Mouse (Mus musculus): Measurements from ENCODE around the gene 4930579F01Rik. TPM values are rescaled to one million over a fixed set of nuclear protein-coding genes. Genes with fewer than 3 reads are reported as not detected.

4930579F01Rik gene
- polyA plus RNA-seq, 1 experiment from 2014 or later: not detected

DNA sequence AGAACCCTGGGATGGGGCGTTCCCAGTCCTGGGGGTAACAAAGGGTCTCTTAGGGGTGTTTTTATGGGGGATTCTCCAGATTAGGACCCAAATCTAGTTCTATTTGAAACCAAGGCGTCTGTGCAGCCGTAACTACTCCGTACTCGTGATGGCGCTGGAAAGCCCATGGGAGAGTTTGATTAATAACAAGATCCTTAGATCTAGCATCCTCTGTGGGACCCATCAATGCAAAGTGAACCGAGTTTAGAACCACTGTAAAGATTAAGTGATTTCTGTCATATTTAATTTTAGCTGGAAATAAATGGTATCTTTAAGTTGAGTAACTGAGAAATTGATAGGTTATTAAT lies 5.1 kb upstream of the 4930579F01Rik start:
- Histone ChIP-seq H3K9me3 (ENCODE audit: control insufficient read depth, low read length) (no peaks in the 10 kb centered on the region), H3K4me2 (no peak overlapping the region), H3K27me3 (ENCODE audit: control insufficient read depth, insufficient read depth, low read length) (no peaks in the 10 kb centered on the region), H3K4me3 (ENCODE audit: low read depth, low read length) (no peak overlapping the region), H3K4me1 (ENCODE audit: control insufficient read depth, insufficient read depth, low read length) (no peaks in the 10 kb centered on the region; the same call in 1 of the 2 replicates), H3K9ac (ENCODE audit: low read length) (peak overlapping the region; percentile 60), H3K27ac (ENCODE audit: low read depth, low read length) (no peak overlapping the region), H3K36me3 (ENCODE audit: control insufficient read depth, insufficient read depth, low read length) (no peaks in the 10 kb centered on the region)
- WGBS: 77% methylated on average over 7 of the region's 7 CpGs
- ATAC-seq (ENCODE audit: low FRiP score) (peak; percentile 31; the same call in 1 of the 2 replicates), DNase-seq (ENCODE audit: low spot score, missing footprints) (no peak)

DNA sequence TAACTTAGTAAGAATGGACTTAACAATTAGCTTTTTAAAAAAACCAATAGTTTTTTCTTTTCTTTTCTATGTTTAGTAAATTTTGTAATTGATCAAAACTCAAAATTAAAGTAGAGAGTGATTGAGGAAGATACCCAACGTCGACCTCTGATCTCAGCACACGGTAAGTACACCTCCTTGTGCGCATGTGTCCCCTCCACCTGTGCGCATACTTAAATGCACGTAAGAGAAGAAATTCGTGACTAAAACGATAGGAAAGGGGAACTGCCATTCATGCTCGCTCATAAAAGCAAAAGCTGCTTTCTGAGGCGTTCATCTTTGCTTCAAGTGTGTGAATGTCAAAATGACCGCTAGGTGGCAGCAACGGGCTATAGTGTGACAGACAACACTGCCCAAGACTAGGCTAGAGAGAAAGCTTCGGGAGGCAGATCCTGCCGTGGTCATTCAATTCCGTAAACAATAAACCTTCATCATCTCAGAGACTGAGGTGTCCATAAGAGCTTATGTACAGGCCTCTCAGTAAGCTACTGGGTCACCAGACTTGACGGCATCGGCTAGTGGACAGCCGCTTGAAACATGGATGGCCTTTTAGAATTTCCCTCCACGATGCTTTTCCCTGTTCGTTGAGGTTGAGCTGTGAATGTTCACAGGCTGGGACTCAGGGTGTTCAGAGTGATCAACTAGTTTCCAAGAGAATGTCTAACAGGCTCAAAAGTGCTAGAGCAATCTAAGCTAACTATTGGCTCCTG lies 4.5 kb upstream of the 4930579F01Rik start:
- Histone ChIP-seq H3K9me3 (ENCODE audit: control insufficient read depth, low read length) (no peaks in the 10 kb centered on the region), H3K27me3 (ENCODE audit: control insufficient read depth, insufficient read depth, low read length) (no peaks in the 10 kb centered on the region), H3K4me1 (ENCODE audit: control insufficient read depth, insufficient read depth, low read length) (no peaks in the 10 kb centered on the region; the same call in 1 of the 2 replicates), H3K4me2 (peak overlapping the region; percentile 41), H3K9ac (ENCODE audit: low read length) (peak overlapping the region; percentile 60), H3K27ac (ENCODE audit: low read depth, low read length) (no peak overlapping the region), H3K4me3 (ENCODE audit: low read depth, low read length) (peak overlapping the region; percentile 5; the same call in 1 of the 2 replicates), H3K36me3 (ENCODE audit: control insufficient read depth, insufficient read depth, low read length) (no peaks in the 10 kb centered on the region)
- WGBS: 26% methylated on average over 20 of the region's 20 CpGs
- peak; percentile 94 for ATAC-seq (ENCODE audit: low FRiP score)
- DNase-seq (ENCODE audit: low spot score, missing footprints): peak; percentile 100

DNA sequence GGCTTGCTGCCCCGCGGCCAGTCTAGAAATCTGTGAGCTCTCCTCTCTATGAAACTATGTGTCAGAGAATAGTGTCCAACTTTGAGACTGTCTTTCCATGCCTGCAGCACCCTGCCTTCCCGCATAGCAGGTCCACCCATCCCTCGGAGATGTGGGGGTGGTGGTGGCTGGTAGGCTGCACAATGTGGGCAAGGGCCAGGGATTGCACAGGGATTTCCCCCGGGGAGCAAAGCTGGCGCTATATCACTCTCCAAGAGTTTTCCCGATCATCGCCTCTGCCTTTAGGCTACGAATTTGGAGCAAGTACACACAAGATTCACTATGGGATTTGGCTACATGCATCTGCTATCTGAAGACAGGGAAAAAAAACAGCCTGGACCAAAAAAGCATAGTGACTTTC lies 3.9 kb upstream of the 4930579F01Rik start:
- Histone ChIP-seq H3K27ac (ENCODE audit: low read depth, low read length) (no peak overlapping the region), H3K27me3 (ENCODE audit: control insufficient read depth, insufficient read depth, low read length) (no peaks in the 10 kb centered on the region), H3K9me3 (ENCODE audit: control insufficient read depth, low read length) (no peaks in the 10 kb centered on the region), H3K4me3 (ENCODE audit: low read depth, low read length) (no peak overlapping the region), H3K36me3 (ENCODE audit: control insufficient read depth, insufficient read depth, low read length) (no peaks in the 10 kb centered on the region), H3K4me2 (no peak overlapping the region), H3K4me1 (ENCODE audit: control insufficient read depth, insufficient read depth, low read length) (no peaks in the 10 kb centered on the region; the same call in 1 of the 2 replicates), H3K9ac (ENCODE audit: low read length) (no peak overlapping the region)
- WGBS: 67% methylated on average over 9 of the region's 9 CpGs
- ATAC-seq (ENCODE audit: low FRiP score): no peak
- peak; percentile 83 for DNase-seq (ENCODE audit: low spot score, missing footprints)

DNA sequence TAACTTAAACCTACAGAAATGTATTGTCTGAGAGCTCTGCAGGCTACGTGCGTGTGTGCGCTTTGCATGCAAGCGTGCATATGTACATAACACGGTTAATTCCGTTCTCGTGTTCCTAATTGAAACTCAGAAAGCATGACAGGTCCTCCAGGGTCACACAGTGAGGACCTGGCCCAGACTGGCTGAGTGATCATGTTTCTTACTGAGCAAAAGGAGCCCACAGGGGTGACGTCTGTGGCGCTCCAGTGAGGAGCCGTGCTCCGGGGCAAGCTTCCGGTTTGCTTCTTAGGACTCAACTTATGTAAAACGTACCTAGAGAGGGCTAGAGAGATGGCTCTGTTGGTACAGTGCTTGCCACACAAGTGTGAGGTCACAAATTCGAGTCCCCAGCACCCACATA lies 3.5 kb upstream of the 4930579F01Rik start:
- no peaks in the 10 kb centered on the region for H3K9me3 ChIP-seq (ENCODE audit: control insufficient read depth, low read length)
- no peaks in the 10 kb centered on the region for H3K27me3 ChIP-seq (ENCODE audit: control insufficient read depth, insufficient read depth, low read length)
- no peak overlapping the region for H3K9ac ChIP-seq (ENCODE audit: low read length)
- ATAC-seq (ENCODE audit: low FRiP score): peak; percentile 12; the same call in 1 of the 2 replicates
- no peak overlapping the region for H3K27ac ChIP-seq (ENCODE audit: low read depth, low read length)
- no peak overlapping the region for H3K4me3 ChIP-seq (ENCODE audit: low read depth, low read length)
- WGBS: 82% methylated on average over 14 of the region's 14 CpGs
- H3K4me1 ChIP-seq (ENCODE audit: control insufficient read depth, insufficient read depth, low read length): no peaks in the 10 kb centered on the region; the same call in 1 of the 2 replicates
- H3K4me2 ChIP-seq: no peak overlapping the region
- DNase-seq (ENCODE audit: low spot score, missing footprints): peak; percentile 72
- H3K36me3 ChIP-seq (ENCODE audit: control insufficient read depth, insufficient read depth, low read length): no peaks in the 10 kb centered on the region

DNA sequence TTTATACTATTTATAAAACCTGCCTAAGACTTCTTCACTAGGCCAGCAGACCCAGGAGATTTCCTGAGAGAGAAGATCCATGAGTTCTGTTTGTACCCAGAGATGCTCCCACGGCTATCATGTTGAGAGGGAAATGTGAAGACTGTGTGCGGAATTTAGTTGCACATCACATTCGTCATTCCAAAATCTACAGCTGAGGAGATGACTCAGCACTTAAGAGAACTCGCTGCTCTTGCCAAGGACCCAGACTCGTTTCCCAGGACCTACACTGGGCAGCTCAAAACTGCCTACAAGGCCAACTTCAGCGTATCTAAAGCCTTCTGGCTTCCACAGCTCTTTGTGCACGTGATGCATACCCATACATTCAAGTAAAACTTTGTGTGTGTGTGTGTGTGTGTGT lies 1.4 kb downstream of the 4930579F01Rik start:
- Histone ChIP-seq H3K27me3 (ENCODE audit: control insufficient read depth, insufficient read depth, low read length) (no peaks in the 10 kb centered on the region), H3K4me3 (ENCODE audit: low read depth, low read length) (no peak overlapping the region), H3K4me1 (ENCODE audit: control insufficient read depth, insufficient read depth, low read length) (no peaks in the 10 kb centered on the region), H3K9me3 (ENCODE audit: control insufficient read depth, low read length) (no peaks in the 10 kb centered on the region), H3K36me3 (ENCODE audit: control insufficient read depth, insufficient read depth, low read length) (no peaks in the 10 kb centered on the region), H3K4me2 (no peak overlapping the region), H3K27ac (ENCODE audit: low read depth, low read length) (no peak overlapping the region), H3K9ac (ENCODE audit: low read length) (no peak overlapping the region)
- 88% methylated on average over 7 of the region's 7 CpGs for WGBS
- no peak for DNase-seq (ENCODE audit: low spot score, missing footprints)
- ATAC-seq (ENCODE audit: low FRiP score): no peak

DNA sequence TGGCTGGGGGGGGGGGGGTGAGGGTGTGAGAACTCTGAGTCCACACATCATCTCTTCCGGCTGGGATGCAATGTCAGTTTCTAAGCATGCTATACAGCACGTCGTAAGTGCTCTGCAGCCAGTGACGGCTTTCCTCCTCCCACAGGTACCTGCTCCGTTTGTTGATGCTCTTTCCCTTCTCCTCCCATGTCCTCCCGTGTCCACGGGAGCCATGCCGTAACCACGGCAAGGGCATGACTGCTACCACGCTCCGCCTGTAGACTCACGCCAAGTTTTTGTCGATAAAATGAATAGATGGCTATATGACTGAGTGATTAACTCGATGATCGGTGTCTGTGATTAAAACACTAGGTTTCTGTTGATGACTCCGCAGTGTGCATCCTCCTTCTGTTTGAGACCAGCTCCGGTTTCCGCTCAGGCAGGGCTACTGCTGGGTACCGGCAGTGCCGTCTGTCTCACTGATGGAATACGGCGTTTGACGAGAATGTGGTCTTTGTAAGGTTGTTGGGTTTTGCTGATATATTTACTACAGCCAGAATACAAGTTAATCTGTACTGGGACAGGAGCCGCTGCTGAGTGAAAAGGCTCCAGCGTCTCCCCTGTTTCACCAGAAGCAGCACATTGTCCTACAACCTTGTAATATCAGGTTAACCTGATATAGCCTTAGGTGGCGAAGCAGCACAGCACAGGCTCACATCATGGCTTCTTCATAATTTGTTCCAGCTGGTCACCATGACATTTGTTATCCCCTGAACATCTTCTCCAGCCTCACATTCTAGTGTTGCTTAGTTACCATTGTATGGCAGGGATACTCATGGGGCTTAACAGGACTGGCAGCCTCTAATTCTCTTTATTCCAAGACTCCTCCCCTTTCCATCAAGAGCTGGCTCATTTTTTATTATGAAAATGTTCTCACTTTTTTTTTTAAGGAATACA lies 7.4 kb downstream of the 4930579F01Rik start:
- Histone ChIP-seq H3K4me3 (ENCODE audit: low read depth, low read length) (no peak overlapping the region), H3K27ac (ENCODE audit: low read depth, low read length) (no peak overlapping the region), H3K4me1 (ENCODE audit: control insufficient read depth, insufficient read depth, low read length) (peaks cover 3% of the 10 kb centered on the region; the same call in 1 of the 2 replicates), H3K36me3 (ENCODE audit: control insufficient read depth, insufficient read depth, low read length) (no peaks in the 10 kb centered on the region), H3K9me3 (ENCODE audit: control insufficient read depth, low read length) (no peaks in the 10 kb centered on the region), H3K9ac (ENCODE audit: low read length) (no peak overlapping the region), H3K4me2 (no peak overlapping the region), H3K27me3 (ENCODE audit: control insufficient read depth, insufficient read depth, low read length) (no peaks in the 10 kb centered on the region)
- 88% methylated on average over 26 of the region's 26 CpGs for WGBS
- no peak for DNase-seq (ENCODE audit: low spot score, missing footprints)
- ATAC-seq (ENCODE audit: low FRiP score): peak; percentile 76

DNA sequence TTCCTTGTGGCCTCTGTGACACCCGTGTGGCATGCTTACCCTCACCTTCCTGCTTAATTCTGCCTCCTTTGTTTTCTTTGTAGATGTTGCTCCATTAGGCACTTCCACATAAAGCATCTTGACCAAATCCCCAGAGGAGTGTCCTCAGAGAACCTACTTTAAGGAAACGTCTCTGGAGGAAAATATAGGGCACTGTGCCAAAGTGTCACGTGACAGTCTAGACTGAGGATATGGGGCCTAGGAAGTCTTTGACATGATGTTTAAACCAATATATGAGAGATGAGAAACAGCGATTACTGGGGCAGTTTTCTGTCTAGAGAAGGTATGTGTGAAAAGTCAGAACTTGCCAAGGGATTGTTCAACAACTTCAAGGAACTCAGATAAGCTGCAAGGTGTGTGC lies 8.3 kb downstream of the 4930579F01Rik start:
- no peaks in the 10 kb centered on the region for H3K9me3 ChIP-seq (ENCODE audit: control insufficient read depth, low read length)
- no peak for ATAC-seq (ENCODE audit: low FRiP score)
- WGBS: 87% methylated on average over 4 of the region's 4 CpGs

DNA sequence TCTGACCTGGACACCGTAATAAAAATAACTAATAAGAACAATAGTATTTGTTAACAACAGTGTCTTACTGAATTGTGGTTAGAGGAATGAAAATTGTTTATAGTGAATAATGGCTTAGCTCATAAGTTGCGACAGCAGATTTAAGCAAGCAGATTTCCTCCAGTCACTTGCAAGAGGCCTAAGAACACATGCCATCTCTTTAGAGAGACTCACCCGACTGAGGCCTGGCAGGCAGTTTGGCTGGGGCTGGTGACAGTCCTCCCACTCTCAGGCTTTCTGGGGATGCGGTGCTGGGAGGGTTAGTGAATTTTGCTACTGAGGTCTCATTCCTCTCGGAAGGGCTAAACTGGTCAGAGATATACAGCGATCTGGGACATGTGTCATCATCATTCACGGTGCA lies 10.3 kb downstream of the 4930579F01Rik start:
- no peaks in the 10 kb centered on the region for H3K9me3 ChIP-seq (ENCODE audit: control insufficient read depth, low read length)
- H3K4me2 ChIP-seq: no peak overlapping the region
- no peak overlapping the region for H3K27ac ChIP-seq (ENCODE audit: low read depth, low read length)
- H3K36me3 ChIP-seq (ENCODE audit: control insufficient read depth, insufficient read depth, low read length): no peaks in the 10 kb centered on the region
- H3K4me1 ChIP-seq (ENCODE audit: control insufficient read depth, insufficient read depth, low read length): peaks cover 3% of the 10 kb centered on the region; the same call in 1 of the 2 replicates
- 90% methylated on average over 7 of the region's 7 CpGs for WGBS
- H3K27me3 ChIP-seq (ENCODE audit: control insufficient read depth, insufficient read depth, low read length): no peaks in the 10 kb centered on the region
- H3K4me3 ChIP-seq (ENCODE audit: low read depth, low read length): no peak overlapping the region
- no peak for DNase-seq (ENCODE audit: low spot score, missing footprints)
- ATAC-seq (ENCODE audit: low FRiP score): no peak
- no peak overlapping the region for H3K9ac ChIP-seq (ENCODE audit: low read length)

More for the DNA sequence above, 8.3 kb downstream of the 4930579F01Rik start:
- Histone ChIP-seq H3K4me3 (ENCODE audit: low read depth, low read length) (no peak overlapping the region), H3K36me3 (ENCODE audit: control insufficient read depth, insufficient read depth, low read length) (no peaks in the 10 kb centered on the region), H3K4me2 (no peak overlapping the region), H3K9ac (ENCODE audit: low read length) (no peak overlapping the region), H3K27me3 (ENCODE audit: control insufficient read depth, insufficient read depth, low read length) (no peaks in the 10 kb centered on the region), H3K4me1 (ENCODE audit: control insufficient read depth, insufficient read depth, low read length) (peaks cover 3% of the 10 kb centered on the region; the same call in 1 of the 2 replicates), H3K27ac (ENCODE audit: low read depth, low read length) (no peak overlapping the region)
- no peak for DNase-seq (ENCODE audit: low spot score, missing footprints)

DNA sequence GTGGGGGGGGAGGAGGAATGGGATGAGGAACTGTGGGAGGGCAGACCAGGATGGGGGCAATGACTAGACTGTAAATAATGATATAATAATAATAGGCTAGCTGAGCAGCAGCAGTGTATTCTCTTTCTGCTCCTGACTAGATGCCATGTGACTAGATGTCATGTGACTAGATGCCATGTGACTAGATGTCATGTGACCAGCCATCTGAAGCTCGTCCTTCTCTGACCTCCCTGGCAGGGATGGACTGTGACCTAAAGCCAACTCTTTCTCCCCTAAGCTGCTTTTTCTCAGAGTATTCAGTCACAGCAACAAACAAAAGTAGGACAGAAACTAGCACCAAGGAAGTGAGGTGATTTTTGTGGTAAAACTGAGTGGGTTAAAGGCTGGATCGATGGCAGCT lies 11.6 kb downstream of the 4930579F01Rik start:
- Histone ChIP-seq H3K9me3 (ENCODE audit: control insufficient read depth, low read length) (no peaks in the 10 kb centered on the region), H3K4me3 (ENCODE audit: low read depth, low read length) (no peak overlapping the region), H3K36me3 (ENCODE audit: control insufficient read depth, insufficient read depth, low read length) (no peaks in the 10 kb centered on the region), H3K4me2 (no peak overlapping the region), H3K4me1 (ENCODE audit: control insufficient read depth, insufficient read depth, low read length) (peaks cover 3% of the 10 kb centered on the region; the same call in 1 of the 2 replicates), H3K27me3 (ENCODE audit: control insufficient read depth, insufficient read depth, low read length) (no peaks in the 10 kb centered on the region), H3K27ac (ENCODE audit: low read depth, low read length) (no peak overlapping the region), H3K9ac (ENCODE audit: low read length) (no peak overlapping the region)
- WGBS: 93% methylated on average over 2 of the region's 2 CpGs
- DNase-seq (ENCODE audit: low spot score, missing footprints) (no peak), ATAC-seq (ENCODE audit: low FRiP score) (no peak)
